Mouse (Mus musculus) cortical plate, adult 2 months (tissue): ENCODE results near the gene Ccr7. TPM values are rescaled to one million over a fixed set of nuclear protein-coding genes. Genes with fewer than 3 reads are reported as not detected.

Experiments used
- H3K27ac ChIP-seq: fragments of 200-500 bp; 2 replicates; pipeline ENCODE4 v1.5.1; 2012; ENCODE audit warnings: low read length, control low read depth, inconsistent platforms; ENCODE audit not compliant: insufficient read depth
- H3K4me1 ChIP-seq: fragments of 200-500 bp; 2 replicates; pipeline ENCODE4 v1.6.1; 2011; ENCODE audit warnings: low read length; ENCODE audit not compliant: control insufficient read depth, insufficient read depth
- H3K4me3 ChIP-seq: fragments of 200-500 bp; 2 replicates; pipeline ENCODE4 v1.5.1; 2011; ENCODE audit warnings: mild to moderate bottlenecking, low read length, control low read depth; ENCODE audit not compliant: insufficient read depth
- CTCF ChIP-seq: fragments of 200-500 bp; IDR thresholded peaks from 2 replicates; pipeline ENCODE4 v1.5.1; 2011; ENCODE audit warnings: mild to moderate bottlenecking, control low read depth, low read length; ENCODE audit not compliant: insufficient read depth; ENCODE audit errors: extremely low read depth
- POLR2A ChIP-seq: fragments of 200-500 bp; IDR thresholded peaks from 2 replicates; pipeline ENCODE4 v1.6.1; 2011; ENCODE audit warnings: mild to moderate bottlenecking, low read length, control low read depth; ENCODE audit not compliant: insufficient read depth; ENCODE audit errors: extremely low read depth
- polyA plus RNA-seq: library from polyadenylated mRNA; depleted of rRNA; stranded (reverse); fragments of >200 nt; gene quantifications from 2 replicates; pipeline ENCODE4 v1.2.3, GENCODE M21; 2012; rRNA removed

Ccr7 gene
- polyA plus RNA-seq, 1 experiment = 0.15 TPM

- no peaks in the 10 kb centered on the region; the same call in 1 of the 2 replicates for H3K4me1 ChIP-seq
- TF ChIP-seq CTCF = no peak
- no peak for TF ChIP-seq POLR2A
- no peak overlapping the region for H3K27ac ChIP-seq
- no peak overlapping the region for H3K4me3 ChIP-seq
Measured at GRCm38 (mm10) chr11:99096417-99096816, 58.5 kb downstream of the Ccr7 start.

GRCm38 (mm10) chr11:99095759-99096158, 59.1 kb downstream of the Ccr7 start:
- H3K27ac ChIP-seq = no peak overlapping the region
- H3K4me1 ChIP-seq = no peaks in the 10 kb centered on the region
- TF ChIP-seq POLR2A (no peak), CTCF (no peak)
- H3K4me3 ChIP-seq = no peak overlapping the region

GRCm38 (mm10) chr11:99094911-99095676, 59.8 kb downstream of the Ccr7 start:
- Histone ChIP-seq H3K4me1 (no peaks in the 10 kb centered on the region), H3K27ac (no peak overlapping the region), H3K4me3 (no peak overlapping the region)
- TF ChIP-seq CTCF (no peak), POLR2A (no peak)

Other genes starting within 250 kb of the Ccr7 start
- 0.40 and 0.56 TPM in 2 replicates for gene Cdc6, start 247.3 kb downstream of the Ccr7 start, polyA plus RNA-seq
- 6.3 and 6.8 TPM in 2 replicates for gene Rara, start 227.3 kb downstream of the Ccr7 start, polyA plus RNA-seq
- 3.4 and 3.5 TPM in 2 replicates for gene Gjd3, start 172.1 kb downstream of the Ccr7 start, polyA plus RNA-seq
- gene Top2a, start 130.9 kb downstream of the Ccr7 start, polyA plus RNA-seq = 0.93 and 1.8 TPM in 2 replicates
- gene Igfbp4, start 113.8 kb downstream of the Ccr7 start, polyA plus RNA-seq = 106 and 120 TPM in 2 replicates
- gene Tns4, start 65.8 kb downstream of the Ccr7 start, polyA plus RNA-seq = 0.17 and 0.25 TPM in 2 replicates
- 60.6 and 69.0 TPM in 2 replicates for gene Smarce1, start 75.9 kb upstream of the Ccr7 start, polyA plus RNA-seq
- 25.1 and 27.0 TPM in 2 replicates for gene Krt222, start 89.0 kb upstream of the Ccr7 start, polyA plus RNA-seq
- not detected in 2 replicates for gene Krt24, start 130.2 kb upstream of the Ccr7 start, polyA plus RNA-seq
- 0.04 TPM in 1 of 2 replicates, not detected in the other for gene Krt25, start 167.9 kb upstream of the Ccr7 start, polyA plus RNA-seq
- 0.04 TPM in 1 of 2 replicates, not detected in the other for gene Krt26, start 182.9 kb upstream of the Ccr7 start, polyA plus RNA-seq
- not detected in 2 replicates for gene Krt27, start 196.0 kb upstream of the Ccr7 start, polyA plus RNA-seq
- 0.15 and 0.25 TPM in 2 replicates for gene Krt28, start 219.8 kb upstream of the Ccr7 start, polyA plus RNA-seq
- 10.5 and 12.9 TPM in 2 replicates for gene Krt10, start 234.3 kb upstream of the Ccr7 start, polyA plus RNA-seq